Mouse (Mus musculus): Measurements from ENCODE around the gene Cep83. TPM values are rescaled to one million over a fixed set of nuclear protein-coding genes. Genes with fewer than 3 reads are reported as not detected.
A peak's percentile ranks its signal among the peaks of the same experiment; 100 is the strongest.

The Cep83 gene
- total and polyA plus RNA-seq, 2 experiments from 2014 or later, result 16.1 to 19.2 TPM

- Histone ChIP-seq H3K4me2 (ENCODE audit: low read depth, low read length, poor library complexity, severe bottlenecking) (no peak overlapping the region), H3K27me3 (ENCODE audit: insufficient read depth, low read length) (no peaks in the 10 kb centered on the region), H3K4me3 (ENCODE audit: low read depth, low read length) (no peak overlapping the region), H3K9me3 (ENCODE audit: low read length) (no peaks in the 10 kb centered on the region), H3K4me1 (ENCODE audit: insufficient read depth, low read length) (no peaks in the 10 kb centered on the region), H3K36me3 (ENCODE audit: insufficient read depth, low read length) (no peaks in the 10 kb centered on the region), H3K9ac (replicated peaks; ENCODE audit: low read length, poor library complexity, severe bottlenecking) (no peak overlapping the region), H3K27ac (ENCODE audit: low read depth, low read length) (no peak overlapping the region)
- TF ChIP-seq CTCF (IDR thresholded peaks at IDR 0.05), result no peak
- 80% methylated on average over 3 of the region's 3 CpGs for WGBS
- no peak for ATAC-seq (ENCODE audit: low FRiP score)
- DNase-seq (ENCODE audit: low spot score), result no peak
Observed at GRCm38 (mm10) chr10:94780618-94781262, 92.3 kb downstream of the Cep83 start.

GRCm38 (mm10) chr10:94789205-94789604 lies 100.8 kb downstream of the Cep83 start:
- Histone ChIP-seq H3K36me3 (ENCODE audit: insufficient read depth, low read length) (peaks cover 15% of the 10 kb centered on the region), H3K27me3 (ENCODE audit: insufficient read depth, low read length) (no peaks in the 10 kb centered on the region), H3K9me3 (ENCODE audit: low read length) (no peaks in the 10 kb centered on the region), H3K27ac (ENCODE audit: low read depth, low read length) (no peak overlapping the region), H3K9ac (replicated peaks; ENCODE audit: low read length, poor library complexity, severe bottlenecking) (no peak overlapping the region), H3K4me3 (ENCODE audit: low read depth, low read length) (no peak overlapping the region), H3K4me2 (ENCODE audit: low read depth, low read length, poor library complexity, severe bottlenecking) (no peak overlapping the region), H3K4me1 (ENCODE audit: insufficient read depth, low read length) (no peaks in the 10 kb centered on the region)
- DNase-seq (ENCODE audit: low spot score), result peak; percentile 4
- TF ChIP-seq CTCF (IDR thresholded peaks at IDR 0.05), result no peak
- WGBS, result 66% methylated on average over 3 of the region's 3 CpGs
- ATAC-seq (ENCODE audit: low FRiP score), result no peak

- Histone ChIP-seq H3K9ac (replicated peaks; ENCODE audit: low read length, poor library complexity, severe bottlenecking) (no peak overlapping the region), H3K9me3 (ENCODE audit: low read length) (no peaks in the 10 kb centered on the region), H3K36me3 (ENCODE audit: insufficient read depth, low read length) (peaks cover 33% of the 10 kb centered on the region), H3K4me1 (ENCODE audit: insufficient read depth, low read length) (no peaks in the 10 kb centered on the region), H3K4me3 (ENCODE audit: low read depth, low read length) (no peak overlapping the region), H3K4me2 (ENCODE audit: low read depth, low read length, poor library complexity, severe bottlenecking) (no peak overlapping the region), H3K27ac (ENCODE audit: low read depth, low read length) (no peak overlapping the region), H3K27me3 (ENCODE audit: insufficient read depth, low read length) (no peaks in the 10 kb centered on the region)
- 96% methylated on average over 3 of the region's 3 CpGs for WGBS
- DNase-seq (ENCODE audit: low spot score) (no peak), ATAC-seq (ENCODE audit: low FRiP score) (no peak)
- no peak for TF ChIP-seq CTCF (IDR thresholded peaks at IDR 0.05)
Observed at GRCm38 (mm10) chr10:94793914-94794313, 105.5 kb downstream of the Cep83 start.

- no peak for TF ChIP-seq CTCF (IDR thresholded peaks at IDR 0.05)
- no peak overlapping the region for H3K9ac ChIP-seq (replicated peaks; ENCODE audit: low read length, poor library complexity, severe bottlenecking)
- no peak for DNase-seq (ENCODE audit: low spot score)
- ATAC-seq (ENCODE audit: low FRiP score), result no peak
- H3K4me3 ChIP-seq (ENCODE audit: low read depth, low read length), result no peak overlapping the region
- no peaks in the 10 kb centered on the region for H3K27me3 ChIP-seq (ENCODE audit: insufficient read depth, low read length)
- no peaks in the 10 kb centered on the region for H3K4me1 ChIP-seq (ENCODE audit: insufficient read depth, low read length)
- no peak overlapping the region for H3K4me2 ChIP-seq (ENCODE audit: low read depth, low read length, poor library complexity, severe bottlenecking)
- no peak overlapping the region for H3K27ac ChIP-seq (ENCODE audit: low read depth, low read length)
- H3K36me3 ChIP-seq (ENCODE audit: insufficient read depth, low read length), result peaks cover 36% of the 10 kb centered on the region
- WGBS, result 88% methylated on average over 5 of the region's 5 CpGs
- H3K9me3 ChIP-seq (ENCODE audit: low read length), result no peaks in the 10 kb centered on the region
Observed at GRCm38 (mm10) chr10:94794666-94795244, 106.3 kb downstream of the Cep83 start.

GRCm38 (mm10) chr10:94798128-94798527 lies 109.7 kb downstream of the Cep83 start:
- TF ChIP-seq CTCF (IDR thresholded peaks at IDR 0.05), result no peak
- peaks cover 36% of the 10 kb centered on the region for H3K36me3 ChIP-seq (ENCODE audit: insufficient read depth, low read length)
- H3K9ac ChIP-seq (replicated peaks; ENCODE audit: low read length, poor library complexity, severe bottlenecking), result no peak overlapping the region
- H3K4me2 ChIP-seq (ENCODE audit: low read depth, low read length, poor library complexity, severe bottlenecking), result no peak overlapping the region
- DNase-seq (ENCODE audit: low spot score) (no peak), ATAC-seq (ENCODE audit: low FRiP score) (no peak)
- H3K27me3 ChIP-seq (ENCODE audit: insufficient read depth, low read length), result no peaks in the 10 kb centered on the region
- H3K9me3 ChIP-seq (ENCODE audit: low read length), result no peaks in the 10 kb centered on the region
- no peaks in the 10 kb centered on the region for H3K4me1 ChIP-seq (ENCODE audit: insufficient read depth, low read length)
- H3K4me3 ChIP-seq (ENCODE audit: low read depth, low read length), result no peak overlapping the region
- 88% methylated on average over 5 of the region's 5 CpGs for whole genome bisulfite sequencing
- no peak overlapping the region for H3K27ac ChIP-seq (ENCODE audit: low read depth, low read length)

- no peaks in the 10 kb centered on the region for H3K27me3 ChIP-seq (ENCODE audit: insufficient read depth, low read length)
- no peaks in the 10 kb centered on the region for H3K4me1 ChIP-seq (ENCODE audit: insufficient read depth, low read length)
- ATAC-seq (ENCODE audit: low FRiP score), result no peak; the same call in 1 of the 2 replicates
- H3K9me3 ChIP-seq (ENCODE audit: low read length), result no peaks in the 10 kb centered on the region
- H3K4me3 ChIP-seq (ENCODE audit: low read depth, low read length), result no peak overlapping the region
- peaks cover 27% of the 10 kb centered on the region for H3K36me3 ChIP-seq (ENCODE audit: insufficient read depth, low read length)
- 28% methylated on average over 2 of the region's 2 CpGs for WGBS
- no peak overlapping the region for H3K4me2 ChIP-seq (ENCODE audit: low read depth, low read length, poor library complexity, severe bottlenecking)
- DNase-seq (ENCODE audit: low spot score), result no peak
- no peak for TF ChIP-seq CTCF (IDR thresholded peaks at IDR 0.05)
- 0 out of 2 replicates have a peak overlapping the region, but pooled peaks have one; percentile 18 for H3K27ac ChIP-seq (ENCODE audit: low read depth, low read length)
- 0 out of 2 replicates have a peak overlapping the region, but pooled peaks have one; percentile 8 for H3K9ac ChIP-seq (replicated peaks; ENCODE audit: low read length, poor library complexity, severe bottlenecking)
Observed at GRCm38 (mm10) chr10:94799485-94800239, 111.2 kb downstream of the Cep83 start.
